Comparison of ENCODE assay signal across 10 mouse cellular contexts in the genomic region with DNA sequence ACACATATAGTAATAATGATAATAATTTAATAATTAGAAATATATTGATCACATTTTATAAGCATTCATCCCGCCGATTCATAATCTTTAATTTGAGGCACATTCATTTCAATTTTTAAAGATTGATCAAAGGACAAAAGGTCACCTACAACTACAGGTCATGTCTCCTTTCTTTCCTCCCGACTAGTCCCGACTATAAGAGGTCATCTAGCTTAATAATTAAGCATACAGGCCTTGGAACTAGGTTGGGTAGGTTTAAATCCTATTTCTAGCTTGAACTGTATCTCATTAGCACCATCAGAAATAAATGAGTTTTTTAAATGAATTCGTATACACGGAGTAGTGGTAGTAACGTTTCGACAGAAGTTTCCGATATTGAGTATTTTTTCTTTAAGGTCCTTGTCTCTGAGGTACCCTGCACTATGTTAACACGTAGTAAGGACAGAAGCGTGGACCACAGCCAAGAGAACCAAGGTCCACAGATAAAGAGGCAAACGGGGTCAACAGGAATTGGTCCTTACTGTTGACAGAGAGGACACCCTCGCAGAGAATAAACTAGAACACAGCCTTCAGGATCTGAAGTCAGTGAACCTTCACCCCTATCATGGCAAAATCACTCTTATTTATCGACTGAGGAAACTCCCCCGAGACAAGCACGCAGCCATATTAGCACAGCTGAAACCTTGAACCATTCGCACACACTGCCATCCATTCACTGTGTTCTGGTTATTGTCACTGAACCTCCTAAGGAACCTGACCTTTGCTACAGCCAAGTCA.
DNase-seq lines count a peak whose midpoint lies in the region; ATAC-seq and TF ChIP-seq lines count a peak whose summit lies in the region.
"Had no signal": no experiment of that assay in that cellular context is flagged by ENCODE, and none has a peak within 500 bp of the region (broad histone marks: within the 10 kb centered on the region; RNA-seq: fewer than 3 reads in every experiment).

No protein-coding gene starts in this region.

- no peak for TF ChIP-seq CTCF in MEL (IDR thresholded peaks at IDR 0.05 in 2 of 3, conservative IDR thresholded peaks at IDR 0.05 in 1 of 3; ENCODE audit: control insufficient read depth in 1 of 3, insufficient read depth in 1 of 3, low read depth in 2 of 3, low read length in 3 of 3, poor library complexity in 1 of 3, severe bottlenecking in 1 of 3)

- no peak overlapping the region for H3K27ac ChIP-seq in MEL (ENCODE audit: control insufficient read depth, low read depth, low read length)

- H3K4me1 ChIP-seq in MEL (ENCODE audit: control insufficient read depth in 1 of 2, insufficient read depth in 2 of 2, low read length in 2 of 2) = peaks cover 2 to 27% of the 10 kb centered on the region in 2 experiments; a peak in 3 of 4 replicates

- ATAC-seq in megakaryocyte, adult 5-6 weeks (ENCODE audit: poor library complexity, severe bottlenecking) = no peak

- no peaks in the 10 kb centered on the region for H3K27me3 ChIP-seq in MEL (ENCODE audit: control insufficient read depth in 1 of 2, insufficient read depth in 2 of 2, low read length in 2 of 2)

- peak overlapping the region; percentile 7 for H3K9ac ChIP-seq in MEL (ENCODE audit: control insufficient read depth, low read depth, low read length, poor library complexity, severe bottlenecking)

- peak overlapping the region in 1 of 2 experiments; percentile 24; a peak in 2 of 4 replicates for H3K4me3 ChIP-seq in MEL (ENCODE audit: control insufficient read depth in 1 of 2, insufficient read depth in 1 of 2, low read depth in 2 of 2, low read length in 2 of 2)
- H3K4me3 ChIP-seq: layer of hippocampus, adult 2 months had no signal

- DNase-seq in adrenal gland, adult (ENCODE audit: inconsistent age in 2 of 2, low spot score in 1 of 2) = peak; percentile 73 to 93
- DNase-seq in adrenal gland, postnatal 4 days (ENCODE audit: low spot score in 2 of 2) = no peak
- no peak for DNase-seq in MEL (ENCODE audit: low read depth, low spot score)
- peak; percentile 52 to 63 for DNase-seq in heart, postnatal 10 days
- peak; percentile 69 to 77 for DNase-seq in kidney, postnatal 25 days
- no peak for DNase-seq in cerebellum, postnatal 4 days (ENCODE audit: low spot score in 2 of 2)
- no peak for DNase-seq in gastrocnemius, adult 8-10 months (ENCODE audit: low spot score in 2 of 2)
- DNase-seq: lung, adult 2 months had no signal

- no peaks in the 10 kb centered on the region for H3K79me2 ChIP-seq in MEL (ENCODE audit: control insufficient read depth, insufficient read depth, low read length, poor library complexity)

- intact Hi-C loops in heart, postnatal 10 days (cut with DNase I) = loop anchor here (1.0 to 5.0 kb wide), 6 partner anchors 58 to 627 kb away; a partner anchor contains a TSS

- TF ChIP-seq POLR2A in MEL (IDR thresholded peaks at IDR 0.05; ENCODE audit: control insufficient read depth in 1 of 2, insufficient read depth in 1 of 2, low read depth in 1 of 2, low read length in 2 of 2, poor library complexity in 1 of 2) = no peak

- TF ChIP-seq EP300 in MEL (IDR thresholded peaks at IDR 0.05; ENCODE audit: low read depth in 1 of 2, low read length in 2 of 2) = no peak

- peaks cover 0 to 32% of the 10 kb centered on the region in 2 experiments; a peak in 2 of 4 replicates for H3K36me3 ChIP-seq in MEL (ENCODE audit: control insufficient read depth in 1 of 2, insufficient read depth in 2 of 2, low read length in 2 of 2)

- H3K9me3 ChIP-seq in MEL (replicated peaks; ENCODE audit: insufficient read depth, low read length) = no peaks in the 10 kb centered on the region

- no peak for TF ChIP-seq RAD21 in MEL (IDR thresholded peaks at IDR 0.05; ENCODE audit: low read depth, low read length)

TF ChIP-seq in MEL, 35 proteins besides CTCF, POLR2A, EP300 and RAD21:
- TF ChIP-seq RCOR1 (IDR thresholded peaks at IDR 0.05; ENCODE audit: low read depth, low read length) = no peak
- TF ChIP-seq JUND (IDR thresholded peaks at IDR 0.05; ENCODE audit: low read depth, low read length) = no peak
- no peak for TF ChIP-seq CHD1 (IDR thresholded peaks at IDR 0.05; ENCODE audit: low read depth, low read length)
- TF ChIP-seq E2F4 (IDR thresholded peaks at IDR 0.05; ENCODE audit: borderline replicate concordance, low read depth, low read length) = no peak
- TF ChIP-seq USF2 (IDR thresholded peaks at IDR 0.05; ENCODE audit: borderline replicate concordance in 1 of 2, insufficient read depth in 1 of 2, low read depth in 1 of 2, low read length in 2 of 2) = no peak
- no peak for TF ChIP-seq NRF1 (IDR thresholded peaks at IDR 0.05; ENCODE audit: insufficient read depth, low read depth, low read length, poor library complexity, severe bottlenecking)
- TF ChIP-seq MYC (IDR thresholded peaks at IDR 0.05; ENCODE audit: low read depth, low read length) = no peak
- TF ChIP-seq SMC3 (IDR thresholded peaks at IDR 0.05; ENCODE audit: low read depth, low read length) = no peak
- no peak for TF ChIP-seq GATA1 (IDR thresholded peaks at IDR 0.05; ENCODE audit: low read depth, low read length)
- TF ChIP-seq MAFK (IDR thresholded peaks at IDR 0.05; ENCODE audit: borderline replicate concordance, low read depth, low read length) = no peak
- TF ChIP-seq MAZ (IDR thresholded peaks at IDR 0.05; ENCODE audit: low read depth, low read length) = no peak
- TF ChIP-seq ZNF384 (IDR thresholded peaks at IDR 0.05; ENCODE audit: low read depth, low read length) = no peak
- no peak for TF ChIP-seq NELFE (IDR thresholded peaks at IDR 0.05; ENCODE audit: low read depth, low read length)
- TF ChIP-seq BHLHE40 (IDR thresholded peaks at IDR 0.05; ENCODE audit: borderline replicate concordance, low read depth, low read length) = no peak
- no peak for TF ChIP-seq SIN3A (IDR thresholded peaks at IDR 0.05; ENCODE audit: low read length)
- no peak for TF ChIP-seq ZKSCAN1 (IDR thresholded peaks at IDR 0.05; ENCODE audit: low read depth, low read length)
- TF ChIP-seq POLR2AphosphoS5 (IDR thresholded peaks at IDR 0.05; ENCODE audit: borderline replicate concordance, low read depth, low read length) = no peak
TF ChIP-seq in MEL: peak in this region for 0.

Comparison
In these comparisons a context has a peak if more than half of its experiments do, and no peak if none do; other contexts are left out.
1. DNase-seq: peak in adrenal gland, adult (2 of 2), heart, postnatal 10 days (2 of 2) and kidney, postnatal 25 days (2 of 2); none in adrenal gland, postnatal 4 days (0 of 2), MEL (single experiment), cerebellum, postnatal 4 days (0 of 2) and gastrocnemius, adult 8-10 months (0 of 2).